Mouse (Mus musculus) monocyte, adult 2 months (primary cell): ENCODE data around the gene Kdm5a.

Experiments
- DNase-seq, 2 experiments: peaks; one replicate each; pipeline ENCODE4 v3.0.0; 2022; ENCODE audit warnings: low spot score in 2 of 2, low read depth in 1 of 2

Gene Kdm5a

DNA sequence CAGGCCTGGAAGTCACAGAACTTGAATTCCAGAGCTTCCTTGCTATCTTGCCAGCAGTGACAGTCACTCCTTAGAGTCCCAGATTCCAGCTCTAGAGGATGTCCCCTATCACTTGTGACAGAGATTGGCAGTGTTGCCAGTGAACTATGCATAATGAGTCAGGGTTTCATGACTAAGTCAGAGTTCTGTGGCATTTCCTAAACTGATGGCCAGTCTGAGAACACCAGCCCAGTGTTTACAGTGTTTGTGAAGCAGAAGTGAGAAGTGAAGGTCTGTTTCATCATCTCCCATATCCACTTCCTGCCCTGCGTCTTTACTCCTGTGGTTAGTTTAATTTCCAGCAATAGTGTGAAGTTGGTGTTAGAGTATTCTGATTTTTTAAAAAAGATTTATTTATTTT lies 106.7 kb downstream of the Kdm5a start:
- DNase-seq, result peak; percentile 54 to 65

DNA sequence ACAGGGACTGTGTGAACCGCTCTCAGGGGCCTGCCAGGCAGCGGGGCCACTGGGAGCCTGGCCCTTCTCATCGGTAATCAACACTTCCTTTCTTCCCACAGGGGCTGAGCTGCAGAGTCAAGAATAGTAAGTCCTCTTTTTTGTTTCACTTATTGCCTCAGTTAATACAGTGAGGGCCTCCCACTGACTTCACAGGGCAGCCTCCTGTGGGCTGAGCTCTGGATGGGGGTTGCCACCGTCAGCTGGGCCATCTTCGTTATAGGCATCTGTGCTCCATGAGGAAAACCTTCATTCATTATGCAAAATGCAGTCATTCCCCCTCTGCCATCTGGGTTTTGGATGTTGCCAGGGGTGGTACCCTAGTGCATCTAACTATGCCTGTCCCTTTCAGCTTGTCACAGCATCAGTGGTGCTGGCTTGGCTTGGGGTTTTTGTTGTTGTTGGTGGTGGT lies 108.1 kb downstream of the Kdm5a start:
- peak in 1 of 2 experiments; percentile 51 for DNase-seq

GRCm38 (mm10) chr6:120472455-120473140 lies 108.7 kb downstream of the Kdm5a start:
- no peak for DNase-seq

GRCm38 (mm10) chr6:120473427-120473826 lies 109.5 kb downstream of the Kdm5a start:
- peak; percentile 81 to 92 for DNase-seq

- DNase-seq, result no peak
Measured at GRCm38 (mm10) chr6:120475288-120475687, 111.4 kb downstream of the Kdm5a start.

- DNase-seq, result peak; percentile 67 to 85
Measured at GRCm38 (mm10) chr6:120479302-120479701, 115.4 kb downstream of the Kdm5a start.

DNA sequence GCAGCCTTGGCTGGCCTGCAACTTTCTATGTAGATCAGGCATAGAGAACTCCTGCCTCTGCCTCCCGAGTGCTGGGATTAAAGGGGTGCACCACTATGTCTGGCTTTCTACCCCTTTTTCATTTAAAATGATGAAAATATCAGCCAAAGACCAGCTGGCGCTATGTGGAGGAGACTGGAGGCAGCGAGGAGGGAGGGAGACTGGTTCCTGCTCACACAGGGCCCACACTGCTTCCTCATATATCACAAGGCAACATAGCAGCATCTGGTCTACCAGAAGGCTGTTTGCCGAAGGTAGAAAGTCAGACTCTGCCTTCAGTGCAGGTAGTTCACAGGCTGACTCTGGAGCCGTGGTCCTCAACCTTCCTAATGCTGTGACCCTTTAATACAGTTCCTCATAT lies 116.4 kb downstream of the Kdm5a start:
- DNase-seq, result no peak

- peak in 1 of 2 experiments; percentile 51 for DNase-seq
Measured at GRCm38 (mm10) chr6:120481538-120481937, 117.6 kb downstream of the Kdm5a start.

GRCm38 (mm10) chr6:120482021-120482420 lies 118.1 kb downstream of the Kdm5a start:
- DNase-seq, result no peak

DNA sequence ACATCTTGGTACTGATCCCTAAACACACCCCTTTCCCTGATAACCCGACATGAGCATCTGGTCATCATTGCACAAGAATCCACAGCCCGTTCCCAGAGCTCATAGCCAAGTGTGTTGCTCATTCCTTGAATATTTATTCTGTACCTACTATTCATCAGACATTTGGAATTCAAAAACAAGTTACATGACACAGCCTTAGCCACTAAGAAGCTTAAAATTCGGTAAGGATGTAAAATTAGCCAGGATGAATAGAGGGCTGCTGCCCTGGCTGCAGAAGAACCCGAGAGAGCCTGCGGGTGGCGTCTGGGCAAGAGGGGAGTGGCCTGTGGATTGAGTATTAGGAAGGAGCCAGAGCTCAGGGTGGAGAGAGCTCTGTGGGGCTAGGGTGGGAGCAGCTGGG lies 118.8 kb downstream of the Kdm5a start:
- DNase-seq, result no peak

- no peak for DNase-seq
Measured at GRCm38 (mm10) chr6:120483211-120483626, 119.3 kb downstream of the Kdm5a start.

DNA sequence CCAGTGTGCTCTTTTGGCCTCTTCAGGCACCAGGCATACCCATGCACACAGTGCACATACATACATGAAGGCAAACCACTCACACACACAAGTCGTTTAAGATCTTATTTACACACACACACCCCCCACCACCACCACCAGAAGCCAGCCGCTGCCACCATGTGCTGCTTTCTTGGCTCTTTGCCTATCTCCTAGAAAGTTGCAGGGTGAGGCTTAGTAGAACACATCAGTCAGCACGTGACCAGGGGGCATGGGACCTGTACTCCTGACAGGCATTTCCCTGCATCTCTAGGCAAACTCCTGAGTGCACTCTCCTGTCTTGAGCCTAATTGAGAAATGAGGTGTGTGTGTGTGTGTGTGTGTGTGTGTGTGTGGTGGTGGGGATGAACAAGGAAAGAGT lies 121.1 kb downstream of the Kdm5a start:
- no peak for DNase-seq

- peak in 1 of 2 experiments; percentile 31 for DNase-seq
Measured at GRCm38 (mm10) chr6:120486051-120486510, 122.2 kb downstream of the Kdm5a start.

- no peak for DNase-seq
Measured at GRCm38 (mm10) chr6:120488647-120489046, 124.7 kb downstream of the Kdm5a start.

DNA sequence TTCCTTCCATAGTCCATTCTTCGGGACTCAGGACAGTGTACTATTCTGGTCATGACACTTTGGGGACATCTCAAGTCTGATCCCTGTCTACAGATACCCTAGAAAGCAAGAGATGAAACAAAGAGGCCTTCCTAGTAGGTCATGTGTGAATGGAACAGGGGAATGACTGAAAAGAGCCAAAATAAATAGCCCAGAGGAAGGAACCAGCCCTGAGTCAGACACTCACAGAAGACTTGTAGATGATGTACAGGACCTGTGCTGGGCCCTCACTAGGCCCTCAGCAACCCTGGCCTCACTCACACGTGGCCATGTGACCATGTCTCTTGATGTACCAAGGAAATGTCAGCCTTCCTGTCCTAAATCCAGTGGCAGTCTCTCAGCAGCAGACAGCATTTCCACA lies 125.5 kb downstream of the Kdm5a start:
- no peak for DNase-seq

- DNase-seq, result no peak
Measured at GRCm38 (mm10) chr6:120491064-120491463, 127.1 kb downstream of the Kdm5a start.

DNA sequence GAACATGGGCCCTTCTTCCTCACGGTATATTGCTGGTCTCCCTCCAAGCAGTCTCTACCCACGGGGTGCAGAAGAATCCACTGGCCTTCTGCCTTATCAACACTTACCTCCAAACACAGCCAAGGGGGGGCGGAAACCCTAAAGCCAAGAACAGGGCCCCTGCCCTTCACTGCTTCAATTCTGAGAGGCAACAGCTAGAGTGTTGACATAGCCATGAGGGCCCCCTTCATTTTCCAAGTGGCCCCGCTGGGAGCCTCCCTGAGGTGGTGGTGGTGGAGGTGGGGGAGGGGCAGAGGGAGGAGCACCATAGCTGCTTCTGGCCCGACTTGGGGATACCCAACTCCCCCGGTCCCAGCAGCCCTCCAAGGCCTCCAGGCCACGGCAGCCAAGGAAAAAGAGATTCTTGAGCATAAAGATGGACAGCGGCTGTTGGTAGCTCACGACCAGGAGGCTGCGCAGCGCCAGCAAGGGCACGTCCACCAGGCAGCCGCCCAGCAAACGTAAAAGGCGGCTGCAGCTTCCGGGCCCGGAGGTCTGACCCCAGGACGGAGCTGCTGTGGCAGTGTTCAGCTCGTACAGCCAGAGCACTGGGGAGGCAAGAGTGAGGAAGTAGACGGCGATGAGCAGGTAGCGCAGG lies 128.1 kb downstream of the Kdm5a start:
- DNase-seq, result no peak

- no peak for DNase-seq
Measured at GRCm38 (mm10) chr6:120492499-120493373, 128.8 kb downstream of the Kdm5a start.

- DNase-seq, result no peak
Measured at GRCm38 (mm10) chr6:120493374-120494181, 129.7 kb downstream of the Kdm5a start, which contains the start of gene Tmem121b. Gene Tmem121b (minus strand): TSS chr6:120493807.
